Mouse (Mus musculus) midbrain, postnatal 0 days (tissue): ENCODE measurements at regions not wholly inside any gene's neighbourhood (a gene's known extent, or its start where the extent isn't known, plus 50 kb on each side); places are given as distances from the start of the nearest gene placed in this dataset.

Experiments used
- ATAC-seq: fragments of 200-750 bp; cut with Nextera tagmentation; 2 replicates; pipeline ENCODE4 v1.8.0; 2017; ENCODE audit warnings: moderate number of reproducible peaks, mild to moderate bottlenecking, moderate TSS enrichment, moderate library complexity; ENCODE audit not compliant: low FRiP score
- DNase-seq: peaks from one replicate; pipeline ENCODE4 v3.0.0-alpha.2; 2015; ENCODE audit warnings: low spot score
- H3K27ac ChIP-seq: fragments of 300-500 bp; sonication (generic); 2 replicates; pipeline ENCODE4 v1.5.1; 2014; ENCODE audit warnings: low read depth, mild to moderate bottlenecking, low read length, mixed read lengths
- H3K27me3 ChIP-seq: fragments of 300-500 bp; sonication (generic); 2 replicates; pipeline ENCODE4 v1.6.1; 2014; ENCODE audit warnings: low read length, control low read depth, mixed read lengths; ENCODE audit not compliant: insufficient read depth
- H3K36me3 ChIP-seq: fragments of 300-500 bp; sonication (generic); 2 replicates; pipeline ENCODE4 v1.6.1; 2014; ENCODE audit warnings: low read length, control low read depth, mixed read lengths; ENCODE audit not compliant: insufficient read depth
- H3K4me1 ChIP-seq: fragments of 300-500 bp; sonication (generic); 2 replicates; pipeline ENCODE4 v1.6.1; 2014; ENCODE audit warnings: mild to moderate bottlenecking, control low read depth, antibody characterized with exemption, low read length, mixed read lengths; ENCODE audit not compliant: insufficient read depth
- H3K4me2 ChIP-seq: fragments of 300-500 bp; sonication (generic); 2 replicates; pipeline ENCODE4 v1.6.1; 2014; ENCODE audit warnings: low read depth, mild to moderate bottlenecking, low read length, mixed read lengths; ENCODE audit not compliant: poor library complexity, severe bottlenecking
- H3K4me3 ChIP-seq: fragments of 300-500 bp; sonication (generic); 2 replicates; pipeline ENCODE4 v1.5.1; 2014; ENCODE audit warnings: low read depth, mild to moderate bottlenecking, low read length, moderate library complexity
- H3K9ac ChIP-seq: fragments of 300-500 bp; sonication (generic); replicated peaks from 2 replicates; pipeline ENCODE4 v1.6.1; 2014; ENCODE audit warnings: mild to moderate bottlenecking, low read length, moderate library complexity, mixed read lengths; ENCODE audit not compliant: poor library complexity, severe bottlenecking
- H3K9me3 ChIP-seq: fragments of 300-500 bp; sonication (generic); 2 replicates; pipeline ENCODE4 v1.6.1; 2016; ENCODE audit warnings: low read length, control low read depth
- CTCF ChIP-seq: IDR thresholded peaks from 2 replicates; pipeline ENCODE4 v1.5.1; 2016; ENCODE audit warnings: antibody characterized with exemption, mild to moderate bottlenecking
- WGBS: fragments of 180-500 bp; shearing (Covaris S2); extraction: QIAGEN DNeasy Blood & Tissue Kit; methylation state at CpG from one replicate; pipeline ENCODE4 v1.1.7; 2014; 5-methylcytosine and 5-hydroxymethylcytosine counted together

- 44% methylated on average over 2 of the region's 2 CpGs for WGBS
- Histone ChIP-seq H3K36me3 (no peaks in the 10 kb centered on the region), H3K4me2 (no peak overlapping the region), H3K27ac (no peak overlapping the region), H3K4me3 (no peak overlapping the region), H3K9me3 (no peaks in the 10 kb centered on the region), H3K4me1 (no peaks in the 10 kb centered on the region), H3K27me3 (no peaks in the 10 kb centered on the region), H3K9ac (no peak overlapping the region)
- ATAC-seq (no peak), DNase-seq (no peak)
- no peak for TF ChIP-seq CTCF
Observed at GRCm38 (mm10) chr12:13691394-13692165, 422.6 kb downstream of the Nbas start.

DNA sequence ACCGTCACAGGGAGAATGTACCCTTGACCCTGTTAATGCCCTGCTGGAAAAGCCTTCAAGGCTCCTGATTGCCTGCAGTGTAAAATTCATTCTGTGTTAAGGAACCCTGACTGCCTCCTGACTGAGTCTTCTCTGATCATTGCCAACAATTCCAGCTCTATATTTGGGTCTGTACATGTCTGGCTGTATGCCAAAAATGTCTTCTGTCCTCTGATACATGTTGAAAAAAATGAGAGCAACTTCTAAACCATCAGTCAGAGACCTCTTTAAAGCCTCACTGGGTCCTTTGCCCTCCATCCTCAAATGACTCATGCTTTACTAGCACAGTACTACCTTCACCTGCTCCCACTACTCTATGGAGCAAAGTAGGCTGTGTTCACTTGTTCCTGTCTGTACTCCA, 408.3 kb downstream of the Nbas start:
- no peak overlapping the region for H3K4me2 ChIP-seq
- H3K9me3 ChIP-seq: no peaks in the 10 kb centered on the region
- no peak for TF ChIP-seq CTCF
- H3K27ac ChIP-seq: no peak overlapping the region
- ATAC-seq (no peak), DNase-seq (peak; percentile 55)
- no peaks in the 10 kb centered on the region for H3K27me3 ChIP-seq
- H3K36me3 ChIP-seq: no peaks in the 10 kb centered on the region
- WGBS: 44% methylated on average over 1 of the region's 1 CpGs
- no peak overlapping the region for H3K4me3 ChIP-seq
- H3K9ac ChIP-seq: no peak overlapping the region
- H3K4me1 ChIP-seq: no peaks in the 10 kb centered on the region

DNA sequence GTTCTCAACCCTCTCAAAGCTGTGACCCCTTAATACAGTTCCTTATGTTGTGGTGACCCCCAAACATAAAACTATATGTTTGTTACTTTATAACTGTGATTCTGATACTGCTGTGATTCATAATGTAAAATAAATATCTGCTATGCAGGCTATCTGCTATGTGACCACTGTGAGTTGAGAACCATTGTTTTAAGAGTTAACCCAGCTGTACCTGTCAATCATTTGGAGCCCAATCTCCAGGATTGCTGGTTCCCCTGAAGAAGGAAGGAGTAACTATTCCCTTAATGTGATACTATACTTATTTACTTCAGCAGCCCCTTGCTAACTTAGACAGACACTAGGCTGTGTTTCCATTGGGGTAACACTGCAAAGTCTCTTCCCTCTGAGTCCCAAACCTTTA, 400.5 kb downstream of the Nbas start:
- Histone ChIP-seq H3K4me2 (no peak overlapping the region), H3K4me1 (no peaks in the 10 kb centered on the region), H3K9me3 (no peaks in the 10 kb centered on the region), H3K4me3 (no peak overlapping the region), H3K27ac (no peak overlapping the region), H3K9ac (no peak overlapping the region), H3K27me3 (no peaks in the 10 kb centered on the region), H3K36me3 (no peaks in the 10 kb centered on the region)
- no peak for TF ChIP-seq CTCF
- no peak for ATAC-seq
- no peak for DNase-seq

GRCm38 (mm10) chr12:13668485-13669022, 399.6 kb downstream of the Nbas start:
- no peaks in the 10 kb centered on the region for H3K27me3 ChIP-seq
- no peak for DNase-seq
- H3K9ac ChIP-seq: no peak overlapping the region
- H3K9me3 ChIP-seq: no peaks in the 10 kb centered on the region
- no peaks in the 10 kb centered on the region for H3K4me1 ChIP-seq
- H3K4me3 ChIP-seq: no peak overlapping the region
- TF ChIP-seq CTCF: no peak
- H3K36me3 ChIP-seq: no peaks in the 10 kb centered on the region
- no peak overlapping the region for H3K4me2 ChIP-seq
- 63% methylated on average over 3 of the region's 3 CpGs for WGBS
- ATAC-seq: no peak
- no peak overlapping the region for H3K27ac ChIP-seq

- no peak for ATAC-seq
- H3K36me3 ChIP-seq: no peaks in the 10 kb centered on the region
- no peak overlapping the region for H3K27ac ChIP-seq
- no peak for TF ChIP-seq CTCF
- H3K27me3 ChIP-seq: no peaks in the 10 kb centered on the region
- no peak overlapping the region for H3K4me2 ChIP-seq
- no peak overlapping the region for H3K4me3 ChIP-seq
- H3K4me1 ChIP-seq: no peaks in the 10 kb centered on the region
- no peak overlapping the region for H3K9ac ChIP-seq
- WGBS: 64% methylated on average over 1 of the region's 1 CpGs
- no peaks in the 10 kb centered on the region for H3K9me3 ChIP-seq
- DNase-seq: no peak
Observed at GRCm38 (mm10) chr12:13639336-13639735, 370.4 kb downstream of the Nbas start.
